Mouse (Mus musculus) embryonic fibroblast, embryonic 13.5 days (primary cell): ENCODE data around the gene Ldhc.

ENCODE experiments used
- CTCF ChIP-seq: IDR thresholded peaks from 2 replicates; pipeline ENCODE4 v1.5.1; 2011; ENCODE audit warnings: mild to moderate bottlenecking, control low read depth, low read length, moderate library complexity, borderline replicate concordance; ENCODE audit not compliant: insufficient read depth
- POLR2A ChIP-seq: IDR thresholded peaks from 2 replicates; pipeline ENCODE4 v1.6.1; 2011; ENCODE audit warnings: low read depth, mild to moderate bottlenecking, control low read depth, low read length, moderate library complexity

DNA sequence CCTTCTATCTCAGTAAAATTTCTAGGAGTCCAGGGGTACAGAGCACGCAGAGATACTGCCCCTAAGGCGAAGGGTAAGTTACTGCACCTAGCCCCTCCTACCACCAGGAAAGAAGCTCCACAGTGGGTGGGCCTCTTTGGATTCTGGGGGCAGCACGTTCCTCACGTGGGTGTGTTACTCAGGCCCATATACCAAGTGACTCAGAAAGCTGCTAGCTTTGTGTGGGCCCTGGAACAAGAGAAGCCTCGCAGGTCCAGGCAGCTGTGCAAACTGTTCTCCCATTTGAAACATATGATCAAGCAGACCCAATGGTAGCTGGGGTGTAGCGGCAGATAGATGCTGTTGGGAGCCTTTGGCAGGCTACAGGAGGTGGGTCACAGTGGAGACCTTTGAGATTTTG, 2.0 kb upstream of the Ldhc start:
- TF ChIP-seq CTCF: no peak
- TF ChIP-seq POLR2A: no peak
